Mouse (Mus musculus) megakaryocyte, embryonic 14.5 days (primary cell): ENCODE data around the gene Gm20388.

Source experiments
- FLI1 ChIP-seq: IDR thresholded peaks from 2 replicates; pipeline ENCODE4 v1.6.1; 2012; ENCODE audit warnings: low read length, inconsistent platforms, mixed read lengths
- GATA1 ChIP-seq: IDR thresholded peaks from 3 replicates; pipeline ENCODE4 v1.6.1; 2012; ENCODE audit warnings: mixed read lengths, low read length, inconsistent platforms, borderline replicate concordance

GRCm38 (mm10) chr8:123812227-123812626 lies 3901.6 kb downstream of the Gm20388 start:
- no peak for TF ChIP-seq GATA1
- TF ChIP-seq FLI1, result no peak
